In the genomic region with DNA sequence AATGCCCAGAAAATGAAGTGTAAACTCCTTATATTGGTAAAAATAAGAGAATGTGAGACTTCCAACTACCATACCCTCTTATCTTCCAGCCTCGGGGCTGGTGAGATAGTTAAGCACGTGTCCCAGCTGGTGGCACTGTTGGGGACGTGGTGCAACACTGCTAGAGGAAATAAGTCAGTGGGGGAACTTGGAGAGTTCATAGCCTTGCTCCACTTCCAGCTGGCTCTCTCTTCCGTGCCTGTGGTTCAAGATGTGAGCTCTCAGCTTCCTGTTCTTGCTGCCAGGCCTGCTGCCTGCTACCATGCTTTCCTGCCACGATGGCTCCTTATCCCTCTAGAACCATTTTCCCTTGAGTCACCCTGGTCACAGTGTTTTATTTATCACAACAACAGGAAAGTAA, we compare ENCODE assay signal across 7 mouse cellular contexts. TPM values are rescaled to one million over a fixed set of nuclear protein-coding genes. Genes with fewer than 3 reads are reported as not detected.
DNase-seq lines count a peak whose midpoint lies in the region; ATAC-seq lines count a peak whose summit lies in the region.

No protein-coding gene starts in this region.

- peak; percentile 78 for DNase-seq in A20 (ENCODE audit: low read depth, low spot score)
- no peak for DNase-seq in right cerebral cortex, postnatal 36 days (ENCODE audit: low spot score in 2 of 2)
- no peak for DNase-seq in layer of hippocampus, postnatal 25 days (ENCODE audit: extremely low spot score in 1 of 2, low spot score in 1 of 2)

- peak; percentile 63 for ATAC-seq in CD4-positive, CD25-positive, alpha-beta regulatory T cell, adult 4 months
- peak; percentile 84 for ATAC-seq in common myeloid progenitor, adult 5-6 weeks (replicated peaks; ENCODE audit: low read depth, poor library complexity, severe bottlenecking)
- peak; percentile 64 for ATAC-seq in inflammation-experienced regulatory T-cells, adult 6 months
- ATAC-seq in megakaryocyte progenitor cell, adult 5-6 weeks (replicated peaks; ENCODE audit: poor library complexity): peak; percentile 81

RNA-seq across cellular contexts. Expression of a gene that starts 15.0 kb away (rescaled TPM):
- 10 to 100 TPM; 32.6 to 42.7 TPM for polyA plus RNA-seq in CD4-positive, CD25-positive, alpha-beta regulatory T cell, adult 4 months (2017; shearing (Covaris generic))
- 35.1 and 54.1 TPM in 2 replicates for total RNA-seq in common myeloid progenitor, adult 5-6 weeks (2017)
- 10 to 100 TPM; 35.5 to 42.0 (median 37.5) TPM for polyA plus RNA-seq in inflammation-experienced regulatory T-cells, adult 6 months (2017; shearing (Covaris generic))
- total RNA-seq in megakaryocyte progenitor cell, adult 5-6 weeks (2015): 30.6 and 33.0 TPM in 2 replicates
- total RNA-seq in megakaryocyte progenitor cell, adult 5-6 weeks (2017): 16.8 and 39.3 TPM in 2 replicates
- total RNA-seq in layer of hippocampus, postnatal 25 days (2021): 10 to 100 TPM; 14.9 to 18.5 TPM

RNA-seq across cellular contexts. Expression of a gene that starts 59.2 kb away (rescaled TPM):
- 10 to 100 TPM; 45.1 to 57.8 TPM for polyA plus RNA-seq in CD4-positive, CD25-positive, alpha-beta regulatory T cell, adult 4 months (2017; shearing (Covaris generic))
- 14.2 and 15.7 TPM in 2 replicates for total RNA-seq in common myeloid progenitor, adult 5-6 weeks (2017)
- polyA plus RNA-seq in inflammation-experienced regulatory T-cells, adult 6 months (2017; shearing (Covaris generic)): 10 to 100 TPM; 44.3 to 53.7 (median 50.8) TPM
- total RNA-seq in megakaryocyte progenitor cell, adult 5-6 weeks (2015): 29.5 and 34.9 TPM in 2 replicates
- 12.6 and 14.0 TPM in 2 replicates for total RNA-seq in megakaryocyte progenitor cell, adult 5-6 weeks (2017)
- total RNA-seq in layer of hippocampus, postnatal 25 days (2021): 10 to 100 TPM; 22.7 to 24.8 TPM

RNA-seq across cellular contexts. Expression of a gene that starts 59.3 kb away (rescaled TPM):
- 10 to 100 TPM; 46.0 to 49.2 TPM for polyA plus RNA-seq in CD4-positive, CD25-positive, alpha-beta regulatory T cell, adult 4 months (2017; shearing (Covaris generic))
- total RNA-seq in common myeloid progenitor, adult 5-6 weeks (2017): 30.0 and 36.5 TPM in 2 replicates
- 10 to 100 TPM; 41.2 to 48.5 (median 41.4) TPM for polyA plus RNA-seq in inflammation-experienced regulatory T-cells, adult 6 months (2017; shearing (Covaris generic))
- 9.7 and 15.2 TPM in 2 replicates for total RNA-seq in megakaryocyte progenitor cell, adult 5-6 weeks (2015)
- total RNA-seq in megakaryocyte progenitor cell, adult 5-6 weeks (2017): 10.0 and 23.0 TPM in 2 replicates
- total RNA-seq in layer of hippocampus, postnatal 25 days (2021): 10 to 100 TPM; 10.3 to 12.9 TPM
